ENCODE assay signal across 24 mouse cellular contexts in genomic region chr2:127307179-127307578, GRCm38 (mm10). TPM values are rescaled to one million over a fixed set of nuclear protein-coding genes. Genes with fewer than 3 reads are reported as not detected.
DNase-seq lines count a peak whose midpoint lies in the region; ATAC-seq lines count a peak whose summit lies in the region.
"Had no signal": no experiment of that assay in that cellular context is flagged by ENCODE, and none has a peak within 500 bp of the region (broad histone marks: within the 10 kb centered on the region; RNA-seq: fewer than 3 reads in every experiment).

No protein-coding gene starts in this region.

- intact Hi-C loops in left cerebral cortex, postnatal 4 days (cut with DNase I) = no loop called here

- DNase-seq in ES-CJ7 (ENCODE audit: low read depth, low spot score) = peak; percentile 69
- DNase-seq in R1 (ENCODE audit: low read depth, low spot score) = peak; percentile 91
- peak; percentile 22 for DNase-seq in naive thymus-derived CD4-positive, alpha-beta T cell, adult 2 months (ENCODE audit: low read depth)
- DNase-seq in embryonic facial prominence, embryonic 10.5 days (ENCODE audit: low spot score) = no peak
- no peak for DNase-seq in left cerebral cortex, postnatal 4 days
- DNase-seq: adrenal gland, postnatal 10 days; cerebellum, adult 11 months; cerebellum, adult 9-10 months; cerebellum, postnatal 36 days; forebrain, postnatal 0 days; heart, postnatal 4 days; kidney, adult 8-10 months had no signal

- H3K9me3 ChIP-seq in embryonic facial prominence, embryonic 10.5 days = 0 out of 2 replicates have a peak, but pooled peaks cover 3% of the 10 kb centered on the region
- H3K9me3 ChIP-seq: forebrain, embryonic 13.5 days; heart, embryonic 13.5 days; hindbrain, embryonic 13.5 days had no signal

- H3K4me1 ChIP-seq in embryonic facial prominence, embryonic 10.5 days = no peaks in the 10 kb centered on the region
- H3K4me1 ChIP-seq: forebrain, embryonic 13.5 days; heart, embryonic 13.5 days; hindbrain, embryonic 13.5 days had no signal

- peak; percentile 23 to 37; a peak in 3 of 4 replicates for ATAC-seq in hematopoietic stem cell, adult 5-6 weeks (replicated peaks in 1 of 2; ENCODE audit: insufficient read depth in 1 of 2, low FRiP score in 2 of 2, low TSS enrichment in 1 of 2, low read depth in 1 of 2, poor library complexity in 2 of 2, severe bottlenecking in 2 of 2)
- no peak for ATAC-seq in inflammation-experienced regulatory T-cells, adult 6 months
- ATAC-seq: forebrain, embryonic 13.5 days; forebrain, postnatal 0 days; hindbrain, postnatal 0 days; intestine, embryonic 16.5 days; Patski had no signal

- H3K4me3 ChIP-seq in embryonic facial prominence, embryonic 10.5 days = no peak overlapping the region
- H3K4me3 ChIP-seq: forebrain, embryonic 13.5 days; heart, embryonic 13.5 days; hindbrain, embryonic 13.5 days had no signal

- 43% methylated on average over 3 of the region's 3 CpGs for WGBS in embryonic facial prominence, embryonic 10.5 days

- peaks cover 2% of the 10 kb centered on the region; the same call in 1 of the 2 replicates for H3K36me3 ChIP-seq in embryonic facial prominence, embryonic 10.5 days (replicated peaks)

- no peak overlapping the region for H3K27ac ChIP-seq in embryonic facial prominence, embryonic 10.5 days (replicated peaks)
- H3K27ac ChIP-seq: forebrain, embryonic 13.5 days; heart, embryonic 13.5 days; hindbrain, embryonic 13.5 days; hindbrain, postnatal 0 days had no signal

- no peaks in the 10 kb centered on the region for H3K27me3 ChIP-seq in embryonic facial prominence, embryonic 10.5 days (replicated peaks; ENCODE audit: low read depth, poor library complexity, severe bottlenecking)
- H3K27me3 ChIP-seq: forebrain, embryonic 13.5 days; heart, embryonic 13.5 days; hindbrain, embryonic 13.5 days; Patski had no signal

RNA-seq across cellular contexts. Expression of gene Dusp2, which starts 28.8 kb away (rescaled TPM):
- total RNA-seq in hematopoietic stem cell, adult 5-6 weeks (2017) = 246 and 271 TPM in 2 replicates
- 3.3 and 3.6 TPM in 2 replicates for polyA plus RNA-seq in embryonic facial prominence, embryonic 10.5 days (2016; fragmentation: Nextera tagmentation; extraction: Ambion mirVana)
- 10 to 100 TPM; 26.0 to 29.5 (median 27.9) TPM for polyA plus RNA-seq in inflammation-experienced regulatory T-cells, adult 6 months (2017; shearing (Covaris generic))
- total RNA-seq in left cerebral cortex, postnatal 4 days (2021) = 1 to 10 TPM; 8.5 to 8.9 TPM

RNA-seq across cellular contexts. Expression of gene Astl, which starts 31.3 kb away (rescaled TPM):
- total RNA-seq in hematopoietic stem cell, adult 5-6 weeks (2017) = 0.05 and 0.25 TPM in 2 replicates
- polyA plus RNA-seq in embryonic facial prominence, embryonic 10.5 days (2016; fragmentation: Nextera tagmentation; extraction: Ambion mirVana) = 0.09 and 0.15 TPM in 2 replicates
- polyA plus RNA-seq in inflammation-experienced regulatory T-cells, adult 6 months (2017; shearing (Covaris generic)) = under 1 TPM in 2 of 3 experiments, not detected in 1; 0.21 to 0.35 TPM
- total RNA-seq in left cerebral cortex, postnatal 4 days (2021) = not detected
- total RNA-seq: adrenal gland, postnatal 4 days; forebrain, postnatal 0 days; gastrocnemius, adult 8-10 months; heart, postnatal 4 days; hindbrain, postnatal 0 days had no signal
- polyA plus RNA-seq: brain, embryonic 14.5 days; forebrain, embryonic 13.5 days; forebrain, postnatal 0 days; heart, embryonic 13.5 days; heart, postnatal 0 days; hindbrain, embryonic 13.5 days; hindbrain, postnatal 0 days; intestine, embryonic 16.5 days; Patski had no signal

RNA-seq across cellular contexts. Expression of gene Stard7, which starts 37.2 kb away (rescaled TPM):
- 135 and 142 TPM in 2 replicates for total RNA-seq in hematopoietic stem cell, adult 5-6 weeks (2017)
- 80.1 and 81.2 TPM in 2 replicates for polyA plus RNA-seq in embryonic facial prominence, embryonic 10.5 days (2016; fragmentation: Nextera tagmentation; extraction: Ambion mirVana)
- polyA plus RNA-seq in inflammation-experienced regulatory T-cells, adult 6 months (2017; shearing (Covaris generic)) = 10 to 100 TPM; 25.3 to 34.8 (median 28.0) TPM
- total RNA-seq in left cerebral cortex, postnatal 4 days (2021) = 100 to 1,000 TPM; 147 to 164 TPM

RNA-seq across cellular contexts. Expression of gene Adra2b, which starts 55.8 kb away (rescaled TPM):
- 0.45 TPM in 1 of 2 replicates, not detected in the other for total RNA-seq in hematopoietic stem cell, adult 5-6 weeks (2017)
- polyA plus RNA-seq in embryonic facial prominence, embryonic 10.5 days (2016; fragmentation: Nextera tagmentation; extraction: Ambion mirVana) = 1.9 and 2.2 TPM in 2 replicates
- under 1 TPM in 1 of 3 experiments, not detected in 2; 0.13 TPM for polyA plus RNA-seq in inflammation-experienced regulatory T-cells, adult 6 months (2017; shearing (Covaris generic))
- total RNA-seq in left cerebral cortex, postnatal 4 days (2021) = under 1 TPM; 0.12 to 0.28 TPM
- polyA plus RNA-seq: Patski had no signal

RNA-seq across cellular contexts. Expression of gene Tmem127, which starts 59.5 kb away (rescaled TPM):
- 34.3 and 34.8 TPM in 2 replicates for total RNA-seq in hematopoietic stem cell, adult 5-6 weeks (2017)
- polyA plus RNA-seq in embryonic facial prominence, embryonic 10.5 days (2016; fragmentation: Nextera tagmentation; extraction: Ambion mirVana) = 22.5 and 23.1 TPM in 2 replicates
- polyA plus RNA-seq in inflammation-experienced regulatory T-cells, adult 6 months (2017; shearing (Covaris generic)) = 10 to 100 TPM; 49.4 to 81.0 (median 67.0) TPM
- total RNA-seq in left cerebral cortex, postnatal 4 days (2021) = 100 to 1,000 TPM; 106 TPM

Comparison
In these comparisons a context has a peak if more than half of its experiments do, and no peak if none do; other contexts are left out.
1. DNase-seq: peak in ES-CJ7 (single experiment), R1 (single experiment) and naive thymus-derived CD4-positive, alpha-beta T cell, adult 2 months (single experiment); none in embryonic facial prominence, embryonic 10.5 days (single experiment) and left cerebral cortex, postnatal 4 days (single experiment).
2. RNA of gene Dusp2, which starts 28.8 kb away (total RNA-seq): 246 to 271 TPM in hematopoietic stem cell, adult 5-6 weeks; 8.5 to 8.9 TPM in left cerebral cortex, postnatal 4 days; every median in the first group is over 10 times any median in the second.